Mouse (Mus musculus) stomach, postnatal 0 days (tissue): Measurements from ENCODE around the gene Lrch1. TPM values are rescaled to one million over a fixed set of nuclear protein-coding genes. Genes with fewer than 3 reads are reported as not detected.

Experiments
- ATAC-seq: fragments of 200-750 bp; cut with Nextera tagmentation; 2 replicates; pipeline ENCODE4 v1.8.0; 2017; ENCODE audit not compliant: low FRiP score, low TSS enrichment
- DNase-seq: peaks from one replicate; pipeline ENCODE4 v3.0.0-alpha.2; 2016; ENCODE audit warnings: low spot score
- H3K27ac ChIP-seq: fragments of 300-500 bp; sonication (generic); replicated peaks from 2 replicates; pipeline ENCODE4 v1.5.1; 2014; ENCODE audit warnings: mild to moderate bottlenecking, control low read depth
- H3K27me3 ChIP-seq: fragments of 300-500 bp; sonication (generic); 2 replicates; pipeline ENCODE4 v1.6.1; 2014; ENCODE audit warnings: low read length; ENCODE audit not compliant: control insufficient read depth, insufficient read depth
- H3K36me3 ChIP-seq: fragments of 300-500 bp; sonication (generic); 2 replicates; pipeline ENCODE4 v1.6.1; 2014; ENCODE audit warnings: low read length, mixed read lengths; ENCODE audit not compliant: control insufficient read depth, insufficient read depth
- H3K4me1 ChIP-seq: fragments of 300-500 bp; sonication (generic); replicated peaks from 2 replicates; pipeline ENCODE4 v1.6.1; 2014; ENCODE audit warnings: antibody characterized with exemption; ENCODE audit not compliant: control insufficient read depth, insufficient read depth
- H3K4me2 ChIP-seq: fragments of 300-500 bp; sonication (generic); replicated peaks from 2 replicates; pipeline ENCODE4 v1.6.1; 2014; ENCODE audit warnings: low read depth, mild to moderate bottlenecking, control low read depth, moderate library complexity
- H3K4me3 ChIP-seq: fragments of 300-500 bp; sonication (generic); 2 replicates; pipeline ENCODE4 v1.5.1; 2014; ENCODE audit warnings: low read depth, low read length, control low read depth
- H3K9ac ChIP-seq: fragments of 300-500 bp; sonication (generic); 2 replicates; pipeline ENCODE4 v1.6.1; 2014; ENCODE audit warnings: mild to moderate bottlenecking, low read length, control low read depth, mixed read lengths
- H3K9me3 ChIP-seq: fragments of 300-500 bp; sonication (generic); 2 replicates; pipeline ENCODE4 v1.6.1; 2016; ENCODE audit warnings: low read length; ENCODE audit not compliant: control insufficient read depth
- CTCF ChIP-seq: IDR thresholded peaks from 2 replicates; pipeline ENCODE4 v1.5.1; 2016; ENCODE audit warnings: antibody characterized with exemption, low read depth, mild to moderate bottlenecking, moderate library complexity
- EP300 ChIP-seq: optimal IDR thresholded peaks from 2 replicates; pipeline ENCODE3; 2016; ENCODE audit warnings: antibody characterized with exemption
- WGBS: fragments of 180-500 bp; shearing (Covaris S2); extraction: QIAGEN DNeasy Blood & Tissue Kit; methylation state at CpG from one replicate; pipeline ENCODE4 v1.1.7; 2014; 5-methylcytosine and 5-hydroxymethylcytosine counted together
- polyA plus RNA-seq: library from polyadenylated mRNA; unstranded; fragments of >200 nt; fragmentation: Nextera tagmentation; extraction: Ambion mirVana; gene quantifications from 2 replicates; pipeline ENCODE4 v1.2.1, GENCODE M21; 2015

Lrch1 gene
- polyA plus RNA-seq, 1 experiment from 2014 or later: 11.7 TPM

DNA sequence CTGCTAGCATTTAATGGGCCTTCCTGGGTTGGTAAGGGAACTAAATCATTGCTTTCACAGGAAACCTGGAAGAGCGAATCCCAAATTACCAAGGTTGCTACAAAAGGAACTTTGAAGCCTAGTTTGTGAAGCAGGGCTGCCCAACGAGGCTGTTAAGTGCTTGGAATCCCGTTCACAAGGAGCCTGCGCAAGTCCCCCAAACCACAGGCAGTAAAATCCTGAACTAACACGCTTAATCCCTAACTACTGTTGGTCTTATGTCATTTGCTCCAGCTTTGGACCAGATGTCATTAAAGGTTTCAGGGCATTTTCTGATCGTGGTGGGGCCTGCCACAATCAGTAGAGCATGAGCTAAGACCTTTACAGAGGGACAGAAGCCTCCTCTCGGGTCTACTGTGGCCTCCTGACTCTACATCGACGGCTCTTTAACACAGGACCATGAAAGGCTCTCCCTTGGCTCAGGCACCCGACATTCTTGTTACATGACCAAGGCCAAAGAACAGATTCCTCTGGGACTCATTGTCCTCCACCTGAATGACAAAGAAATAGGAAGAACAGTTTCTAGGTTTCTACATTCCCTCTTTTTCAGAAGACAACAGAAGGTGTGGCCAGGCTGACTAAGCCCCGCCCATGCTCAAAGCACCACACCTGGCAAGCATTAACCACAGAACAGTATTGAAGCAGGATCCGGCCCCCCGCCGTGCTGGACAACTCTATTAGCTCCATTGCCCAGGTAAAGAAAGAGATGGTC is 13.5 kb downstream of the Lrch1 start:
- ATAC-seq (no peak), DNase-seq (no peak)
- no peak overlapping the region for H3K27ac ChIP-seq
- no peak overlapping the region for H3K9ac ChIP-seq
- H3K4me3 ChIP-seq: no peak overlapping the region
- H3K4me2 ChIP-seq: no peak overlapping the region
- no peaks in the 10 kb centered on the region; the same call in 1 of the 2 replicates for H3K36me3 ChIP-seq
- no peaks in the 10 kb centered on the region for H3K27me3 ChIP-seq
- WGBS: 67% methylated on average over 14 of the region's 14 CpGs
- TF ChIP-seq EP300 (no peak), CTCF (no peak)
- H3K4me1 ChIP-seq: no peaks in the 10 kb centered on the region
- H3K9me3 ChIP-seq: no peaks in the 10 kb centered on the region

GRCm38 (mm10) chr14:74929739-74930138 is 17.9 kb downstream of the Lrch1 start:
- Histone ChIP-seq H3K27ac (no peak overlapping the region), H3K9me3 (no peaks in the 10 kb centered on the region), H3K9ac (no peak overlapping the region), H3K4me1 (no peaks in the 10 kb centered on the region), H3K4me3 (no peak overlapping the region), H3K4me2 (no peak overlapping the region), H3K27me3 (no peaks in the 10 kb centered on the region), H3K36me3 (no peaks in the 10 kb centered on the region; the same call in 1 of the 2 replicates)
- DNase-seq: no peak
- no peak for TF ChIP-seq EP300
- no peak for TF ChIP-seq CTCF
- ATAC-seq: no peak
- 69% methylated on average over 2 of the region's 2 CpGs for WGBS

DNA sequence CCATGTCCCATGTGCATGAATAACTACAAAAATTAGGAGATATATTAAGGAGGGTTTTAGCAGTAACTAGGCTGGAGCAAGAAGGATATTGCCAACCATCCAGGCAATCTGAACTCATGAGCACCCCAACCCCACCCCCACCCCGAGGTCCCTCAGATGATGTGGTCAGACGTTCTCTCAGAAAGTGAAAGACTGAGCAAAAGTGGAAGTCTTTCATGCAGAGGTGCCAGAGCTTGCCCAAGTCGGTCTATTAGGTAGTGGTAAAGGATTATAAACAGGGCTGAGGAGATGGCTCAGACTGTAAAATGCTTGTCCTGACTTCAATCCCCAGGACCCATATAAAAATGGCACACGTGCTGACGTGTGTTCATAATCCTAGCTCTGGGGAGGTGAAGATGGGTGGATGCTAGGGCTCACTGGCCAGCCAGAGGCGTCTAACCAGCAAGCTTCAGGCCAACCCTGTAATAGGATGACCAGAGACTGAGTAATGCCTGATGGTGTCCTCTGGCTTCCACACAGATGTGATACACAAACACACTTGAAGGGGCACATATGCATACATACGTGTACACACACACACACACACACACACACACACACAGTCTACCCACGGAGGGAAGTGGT is 18.8 kb downstream of the Lrch1 start:
- ATAC-seq: no peak
- H3K36me3 ChIP-seq: no peaks in the 10 kb centered on the region; the same call in 1 of the 2 replicates
- no peak for DNase-seq
- H3K4me1 ChIP-seq: no peaks in the 10 kb centered on the region
- H3K4me2 ChIP-seq: no peak overlapping the region
- WGBS: 90% methylated on average over 8 of the region's 8 CpGs
- no peak overlapping the region for H3K4me3 ChIP-seq
- no peak overlapping the region for H3K27ac ChIP-seq
- H3K9me3 ChIP-seq: no peaks in the 10 kb centered on the region
- H3K9ac ChIP-seq: no peak overlapping the region
- TF ChIP-seq EP300: no peak
- no peak for TF ChIP-seq CTCF
- H3K27me3 ChIP-seq: no peaks in the 10 kb centered on the region

DNA sequence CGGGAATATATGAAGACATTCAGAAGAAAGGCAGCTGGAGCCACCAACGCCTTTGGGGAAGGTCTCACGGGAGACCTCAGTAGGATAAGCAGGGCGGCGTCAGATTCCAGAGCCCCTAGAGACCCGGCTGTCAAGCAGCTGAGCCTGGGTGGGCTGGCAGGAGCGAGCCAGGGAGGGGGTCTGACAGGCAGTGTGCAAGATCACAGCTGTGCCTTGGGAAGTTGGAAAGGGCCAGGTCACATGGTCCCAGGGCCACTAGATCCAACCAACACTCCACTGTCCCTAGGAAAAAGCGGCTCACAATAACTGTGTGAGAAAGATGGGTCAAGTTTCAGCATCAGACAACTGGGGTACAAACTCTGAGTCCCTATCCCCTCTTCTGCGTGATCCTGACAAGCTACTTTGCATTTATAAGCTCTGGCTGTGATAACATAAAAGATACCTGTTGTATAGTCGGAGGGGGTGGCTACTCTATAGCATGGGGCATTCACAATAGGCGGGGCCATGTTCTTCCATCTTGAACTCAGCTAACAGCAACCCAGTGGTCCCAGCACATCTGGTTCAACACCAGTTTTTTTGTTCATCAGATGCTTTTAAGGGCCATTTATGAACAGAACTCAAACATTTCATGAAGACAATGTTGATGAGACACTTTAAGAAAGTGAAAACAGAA is 20.6 kb downstream of the Lrch1 start:
- Histone ChIP-seq H3K36me3 (no peaks in the 10 kb centered on the region; the same call in 1 of the 2 replicates), H3K4me3 (no peak overlapping the region), H3K27me3 (no peaks in the 10 kb centered on the region), H3K4me2 (no peak overlapping the region), H3K4me1 (no peaks in the 10 kb centered on the region), H3K9ac (no peak overlapping the region), H3K27ac (no peak overlapping the region), H3K9me3 (no peaks in the 10 kb centered on the region)
- ATAC-seq (no peak), DNase-seq (no peak)
- 44% methylated on average over 11 of the region's 11 CpGs for WGBS
- TF ChIP-seq EP300: no peak

GRCm38 (mm10) chr14:74925951-74926517 is 21.6 kb downstream of the Lrch1 start:
- Histone ChIP-seq H3K27ac (no peak overlapping the region), H3K4me2 (no peak overlapping the region), H3K4me1 (no peaks in the 10 kb centered on the region), H3K4me3 (no peak overlapping the region), H3K9me3 (no peaks in the 10 kb centered on the region), H3K9ac (no peak overlapping the region), H3K27me3 (no peaks in the 10 kb centered on the region), H3K36me3 (no peaks in the 10 kb centered on the region; the same call in 1 of the 2 replicates)
- TF ChIP-seq CTCF (no peak), EP300 (no peak)
- DNase-seq: no peak
- WGBS: 62% methylated on average over 9 of the region's 9 CpGs
- ATAC-seq: no peak
